Mouse (Mus musculus) layer of hippocampus, adult 11-12 months (tissue): ENCODE measurements at regions not wholly inside any gene's neighbourhood (a gene's known extent, or its start where the extent isn't known, plus 50 kb on each side); places are given as distances from the start of the nearest gene placed in this dataset.

Experiments
- DNase-seq: peaks from one replicate; pipeline ENCODE4 v3.0.0; 2022; ENCODE audit warnings: low spot score

DNA sequence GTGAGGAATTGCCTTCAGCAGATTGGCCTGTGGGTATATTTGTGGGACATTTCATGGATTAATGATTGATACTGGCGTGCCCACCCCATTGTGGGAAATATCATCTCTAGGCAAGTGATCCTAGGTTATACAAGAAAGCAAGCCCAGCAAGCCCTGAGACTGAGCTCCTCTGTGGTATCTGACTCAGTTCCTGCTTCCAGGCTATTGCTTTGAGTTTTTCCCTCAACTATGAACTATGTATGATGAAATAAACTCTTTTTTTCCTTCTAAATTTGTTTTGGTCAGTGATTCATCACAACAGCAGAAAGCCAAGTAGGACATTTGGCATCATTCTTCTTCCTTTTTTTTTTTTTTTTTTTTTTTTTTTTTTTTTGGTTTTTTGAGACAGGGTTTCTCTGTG is 119.8 kb downstream of the Tbr1 start:
- DNase-seq, result no peak

DNA sequence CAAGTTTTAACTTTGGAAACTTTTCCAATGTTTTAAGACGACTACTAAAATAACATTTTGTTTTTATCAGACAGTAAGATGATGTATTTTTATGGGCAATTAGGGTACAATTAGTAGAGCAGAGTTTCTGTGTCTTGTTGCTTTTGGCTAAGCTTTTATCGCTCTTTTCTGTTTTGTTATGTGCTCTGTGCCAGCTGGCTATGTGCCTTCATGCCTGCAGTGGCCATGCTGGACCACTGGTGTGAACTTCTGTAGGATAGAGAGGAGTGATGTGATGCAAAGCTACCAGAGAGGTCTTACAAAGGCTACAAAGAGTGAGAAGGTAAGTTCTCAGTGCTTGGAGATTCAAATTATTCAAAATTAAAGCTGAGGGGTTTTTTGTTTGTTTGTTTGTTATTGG is 108.0 kb upstream of the Slc4a10 start:
- DNase-seq, result no peak

DNA sequence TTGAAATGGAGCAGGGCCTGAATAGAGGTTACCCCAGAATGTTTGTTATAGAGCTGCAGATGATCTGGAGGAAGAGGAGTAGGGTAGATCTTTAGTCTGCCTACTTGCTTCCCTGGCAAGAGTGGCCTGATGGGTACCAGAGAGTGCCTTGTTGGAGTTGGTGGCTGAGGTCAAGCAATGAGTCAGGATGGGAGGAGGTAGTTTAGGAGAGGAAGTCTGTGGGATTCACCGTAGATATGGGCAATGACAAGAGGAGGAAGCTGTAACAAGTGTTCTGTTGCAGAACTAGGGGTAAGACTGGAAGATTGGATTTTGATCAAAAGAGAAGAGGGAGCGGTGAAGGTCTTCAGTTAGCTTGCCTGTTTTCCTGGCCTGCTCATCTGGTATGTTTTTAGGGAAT is 80.3 kb upstream of the Slc4a10 start:
- no peak for DNase-seq

DNA sequence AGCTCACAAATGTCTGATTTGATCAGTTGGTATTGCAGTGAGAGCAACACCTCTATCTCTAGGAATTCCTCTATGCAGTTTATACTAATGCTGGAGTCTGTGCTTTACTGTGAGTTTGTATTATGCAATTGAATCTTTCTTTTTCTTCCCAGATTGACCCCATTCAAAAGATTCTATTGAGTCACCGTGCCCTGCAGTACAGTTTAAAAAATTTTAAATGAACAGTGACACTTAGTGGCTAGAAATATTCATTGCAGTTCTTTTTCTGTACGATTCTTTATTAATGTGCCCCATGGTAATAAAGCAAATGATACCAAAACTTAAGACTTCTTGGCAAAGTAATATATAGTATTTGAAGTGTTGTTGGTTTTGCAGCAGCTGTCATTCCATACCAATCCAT is 78.5 kb upstream of the Slc4a10 start:
- no peak for DNase-seq

DNA sequence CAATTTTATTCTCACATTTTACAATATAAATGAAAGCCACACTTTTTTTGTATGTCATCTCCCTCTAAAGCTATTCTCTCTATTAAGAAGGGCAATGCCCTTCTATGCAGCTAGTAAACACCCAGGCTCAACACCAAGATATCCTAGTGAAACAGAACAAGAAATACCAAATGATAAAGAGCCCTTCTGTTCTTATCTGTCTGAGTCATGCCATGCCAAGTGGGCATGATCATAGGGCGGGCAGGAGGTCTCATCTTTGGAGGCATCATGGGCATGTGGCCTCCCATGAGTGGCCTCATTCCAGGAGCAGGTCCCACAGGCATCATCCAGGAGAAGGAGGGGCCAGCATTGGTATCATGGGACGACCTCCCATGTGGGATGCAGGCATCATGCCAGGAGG is 76.2 kb upstream of the Slc4a10 start:
- no peak for DNase-seq

DNA sequence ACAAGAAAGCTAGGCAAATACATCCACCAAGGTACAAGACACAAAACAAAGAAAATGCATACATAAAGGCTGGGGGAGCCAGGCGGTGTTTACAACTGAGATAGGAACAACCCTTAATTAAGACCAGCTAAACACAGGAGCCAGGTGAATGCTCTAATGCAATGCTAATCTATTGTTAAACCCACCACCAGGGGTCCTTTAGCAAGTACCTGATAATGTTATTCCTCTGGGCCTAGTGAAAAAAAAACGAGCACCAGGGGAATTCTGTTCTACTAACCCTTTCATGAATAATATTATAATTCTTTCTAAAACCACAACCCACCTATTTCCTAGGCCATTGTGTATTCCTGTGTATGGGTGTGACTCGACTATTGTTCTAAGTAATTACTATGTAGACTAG is 61.5 kb upstream of the Slc4a10 start:
- DNase-seq, result no peak

DNA sequence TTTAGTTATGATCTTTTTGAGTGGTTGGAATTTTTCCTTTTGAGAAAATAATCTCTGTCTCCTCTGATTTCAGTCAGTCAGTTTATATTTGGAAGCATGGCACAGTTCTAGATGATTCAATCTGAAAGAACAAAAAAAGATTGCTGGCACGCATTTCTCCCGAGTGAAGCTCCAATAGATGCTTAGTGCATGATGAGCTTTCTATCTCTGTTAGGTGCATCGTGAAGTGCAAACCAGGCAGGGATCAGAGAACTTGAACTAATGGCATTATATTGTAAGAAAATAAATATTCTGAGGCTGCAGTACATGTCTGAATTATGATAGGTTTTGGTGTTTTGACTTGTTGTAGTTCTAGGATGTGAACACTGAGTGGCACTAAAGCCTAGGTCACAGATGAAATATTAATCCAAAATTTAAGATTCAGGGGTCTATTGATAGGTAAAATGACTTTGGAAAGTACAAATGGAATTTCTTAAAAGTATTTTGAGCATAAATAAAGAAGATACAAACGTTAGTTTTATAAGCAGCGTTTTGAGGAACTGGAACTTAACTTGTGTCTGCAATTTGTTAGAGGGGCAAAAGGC is 59.2 kb upstream of the Slc4a10 start:
- DNase-seq, result peak; percentile 29
